Mouse (Mus musculus) heart, embryonic 10.5 days (tissue): ENCODE data around the gene Ces3b. TPM values are rescaled to one million over a fixed set of nuclear protein-coding genes. Genes with fewer than 3 reads are reported as not detected.
"Not testable (repeated sequence)": the region's sequence is repeated elsewhere in the genome, so short reads cannot be mapped to it uniquely, and the experiment has no call there.

Experiments
- DNase-seq: peaks from one replicate; pipeline ENCODE4 v3.0.0-alpha.2; 2017; ENCODE audit warnings: low spot score
- H3K27ac ChIP-seq: fragments of 300-500 bp; sonication (generic); 2 replicates; pipeline ENCODE4 v1.5.1; 2016; ENCODE audit warnings: mild to moderate bottlenecking
- H3K27me3 ChIP-seq: fragments of 300-500 bp; sonication (generic); 2 replicates; pipeline ENCODE4 v1.6.1; 2016; ENCODE audit warnings: mild to moderate bottlenecking; ENCODE audit not compliant: poor library complexity, insufficient read depth, severe bottlenecking
- H3K36me3 ChIP-seq: fragments of 300-500 bp; sonication (generic); 2 replicates; pipeline ENCODE4 v1.6.1; 2016; ENCODE audit warnings: mild to moderate bottlenecking, moderate library complexity
- H3K4me1 ChIP-seq: fragments of 300-500 bp; sonication (generic); 2 replicates; pipeline ENCODE4 v1.6.1; 2016; ENCODE audit warnings: mild to moderate bottlenecking
- H3K4me3 ChIP-seq: fragments of 300-500 bp; sonication (generic); 2 replicates; pipeline ENCODE4 v1.5.1; 2016; ENCODE audit warnings: mild to moderate bottlenecking, moderate library complexity
- H3K9me3 ChIP-seq: fragments of 300-500 bp; sonication (generic); 2 replicates; pipeline ENCODE4 v1.6.1; 2016; ENCODE audit warnings: mild to moderate bottlenecking, moderate library complexity
- WGBS: fragments of 180-500 bp; shearing (Covaris S2); methylation state at CpG from one replicate; pipeline ENCODE4 v1.1.7; 2016; 5-methylcytosine and 5-hydroxymethylcytosine counted together
- polyA plus RNA-seq: library from polyadenylated mRNA; unstranded; fragments of >200 nt; fragmentation: Nextera tagmentation; extraction: Ambion mirVana; gene quantifications from 2 replicates; pipeline ENCODE4 v1.2.1, GENCODE M21; 2016

The Ces3b gene
- polyA plus RNA-seq: 0.15 TPM in 1 of 2 replicates, not detected in the other

- 40% methylated on average over 7 of the region's 7 CpGs for WGBS
- DNase-seq: no peak
- peaks cover 6% of the 10 kb centered on the region; the same call in 1 of the 2 replicates for H3K4me1 ChIP-seq
- H3K4me3 ChIP-seq: no peak within 1 kb of the TSS
- no peaks in the 10 kb centered on the region for H3K36me3 ChIP-seq
- H3K9me3 ChIP-seq: no peaks in the 10 kb centered on the region
- no peaks in the 10 kb centered on the region for H3K27me3 ChIP-seq
- no peak within 1 kb of the TSS for H3K27ac ChIP-seq
Measured at GRCm38 (mm10) chr8:105083449-105084050, at the start of gene Ces3b. Ces3b (plus strand) TSS chr8:105083753.

DNA sequence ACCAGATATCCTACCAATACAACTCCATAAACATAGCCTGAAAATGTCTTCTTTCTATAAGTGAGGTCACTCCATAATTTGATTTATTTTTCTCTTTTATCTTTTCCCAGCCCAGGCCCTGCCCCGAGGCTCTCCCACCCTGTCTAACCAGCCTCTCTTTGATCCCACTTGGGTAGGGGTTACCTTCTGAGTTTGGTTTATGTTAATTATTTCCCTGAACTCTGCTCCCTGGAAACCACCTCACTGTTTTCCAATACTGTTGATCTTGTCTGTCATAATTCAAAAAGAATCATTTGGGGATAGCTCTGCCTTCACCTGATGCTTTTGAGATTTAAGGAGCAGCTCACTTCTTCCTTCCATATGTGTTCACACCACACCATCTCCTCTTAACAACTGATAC lies 40.0 kb upstream of the Ces3b start:
- DNase-seq: no peak
- no peaks in the 10 kb centered on the region for H3K27me3 ChIP-seq
- H3K4me3 ChIP-seq: no peak overlapping the region
- H3K4me1 ChIP-seq: no peaks in the 10 kb centered on the region
- H3K36me3 ChIP-seq: no peaks in the 10 kb centered on the region
- no peak overlapping the region for H3K27ac ChIP-seq
- H3K9me3 ChIP-seq: 0 out of 2 replicates have a peak, but pooled peaks cover 3% of the 10 kb centered on the region
- WGBS: 55% methylated on average over 1 of the region's 1 CpGs

- Histone ChIP-seq H3K4me1 (no peaks in the 10 kb centered on the region), H3K27me3 (no peaks in the 10 kb centered on the region), H3K4me3 (no peak overlapping the region), H3K27ac (no peak overlapping the region), H3K9me3 (no peaks in the 10 kb centered on the region), H3K36me3 (no peaks in the 10 kb centered on the region)
- peak; percentile 30 for DNase-seq
- 78% methylated on average over 3 of the region's 3 CpGs for WGBS
Measured at GRCm38 (mm10) chr8:105045824-105046401, 37.6 kb upstream of the Ces3b start.

DNA sequence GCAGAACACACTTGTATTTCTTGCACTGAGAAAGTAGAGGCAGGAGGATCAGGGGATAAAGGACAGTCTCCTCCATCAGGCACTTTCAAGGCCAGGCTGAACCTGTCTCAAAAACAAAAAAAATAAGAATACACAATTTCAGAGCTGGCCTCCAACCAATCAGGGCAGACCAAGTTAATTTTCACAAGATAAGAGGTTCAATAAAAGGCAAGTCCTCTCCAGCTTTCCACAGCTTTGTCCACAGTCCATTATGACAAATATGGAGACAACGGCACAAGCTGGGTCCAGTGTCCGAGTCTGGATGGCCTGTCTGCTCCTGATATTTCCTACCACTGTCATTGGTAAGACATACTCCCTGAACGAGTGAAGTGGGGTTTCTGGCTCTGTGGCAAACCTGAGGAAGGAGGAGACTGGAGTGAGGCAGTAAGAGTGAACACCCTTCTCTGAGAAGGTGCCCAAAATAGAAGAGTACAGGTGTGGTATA lies 35.1 kb upstream of the Ces3b start, which contains the start of gene Ces3a:
Ces3a (plus strand) TSS at position 231 of the 484 bp plus-strand sequence.
- no peak within 1 kb of the TSS for H3K27ac ChIP-seq
- no peak within 1 kb of the TSS for H3K4me3 ChIP-seq
- H3K9me3 ChIP-seq: no peaks in the 10 kb centered on the region
- 61% methylated on average over 3 of the region's 3 CpGs for WGBS
- no peaks in the 10 kb centered on the region for H3K4me1 ChIP-seq
- no peaks in the 10 kb centered on the region for H3K36me3 ChIP-seq
- no peaks in the 10 kb centered on the region for H3K27me3 ChIP-seq
- DNase-seq: no peak

DNA sequence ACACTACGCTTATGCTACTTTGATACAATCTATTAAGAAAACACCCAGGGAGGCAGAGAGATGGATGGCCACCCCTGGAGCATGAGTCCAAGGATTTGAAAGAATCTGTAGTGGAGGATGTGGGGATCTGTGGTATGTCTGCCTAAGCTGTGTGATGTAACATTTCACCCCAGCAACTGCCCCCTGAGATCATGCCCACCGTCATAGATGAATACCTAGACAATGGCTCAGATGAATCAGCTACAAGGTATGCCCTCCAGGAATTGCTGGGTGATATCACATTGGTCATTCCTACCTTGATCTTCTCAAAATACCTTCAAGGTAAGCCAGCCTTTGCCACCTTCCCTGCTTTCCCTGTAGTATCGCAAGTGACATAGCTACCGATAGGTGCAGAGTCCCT lies 27.3 kb upstream of the Ces3b start:
- Histone ChIP-seq H3K27ac (no peak overlapping the region), H3K4me1 (no peaks in the 10 kb centered on the region), H3K36me3 (no peaks in the 10 kb centered on the region), H3K9me3 (no peaks in the 10 kb centered on the region), H3K27me3 (no peaks in the 10 kb centered on the region), H3K4me3 (no peak overlapping the region)
- 81% methylated on average over 4 of the region's 4 CpGs for WGBS
- DNase-seq: no peak

- Histone ChIP-seq H3K9me3 (no peaks in the 10 kb centered on the region), H3K4me1 (no peaks in the 10 kb centered on the region), H3K27me3 (no peaks in the 10 kb centered on the region), H3K27ac (no peak overlapping the region), H3K36me3 (no peaks in the 10 kb centered on the region), H3K4me3 (no peak overlapping the region)
- no peak for DNase-seq
Measured at GRCm38 (mm10) chr8:105060056-105060455, 23.5 kb upstream of the Ces3b start.

GRCm38 (mm10) chr8:105066761-105067160 lies 16.8 kb upstream of the Ces3b start:
- H3K4me3 ChIP-seq: no peak overlapping the region
- DNase-seq: peak; percentile 77
- no peak overlapping the region for H3K27ac ChIP-seq
- WGBS: 0% methylated on average over 1 of the region's 1 CpGs
- H3K27me3 ChIP-seq: no peaks in the 10 kb centered on the region; the same call in 1 of the 2 replicates
- H3K36me3 ChIP-seq: no peaks in the 10 kb centered on the region
- H3K4me1 ChIP-seq: no peaks in the 10 kb centered on the region
- no peaks in the 10 kb centered on the region for H3K9me3 ChIP-seq

DNA sequence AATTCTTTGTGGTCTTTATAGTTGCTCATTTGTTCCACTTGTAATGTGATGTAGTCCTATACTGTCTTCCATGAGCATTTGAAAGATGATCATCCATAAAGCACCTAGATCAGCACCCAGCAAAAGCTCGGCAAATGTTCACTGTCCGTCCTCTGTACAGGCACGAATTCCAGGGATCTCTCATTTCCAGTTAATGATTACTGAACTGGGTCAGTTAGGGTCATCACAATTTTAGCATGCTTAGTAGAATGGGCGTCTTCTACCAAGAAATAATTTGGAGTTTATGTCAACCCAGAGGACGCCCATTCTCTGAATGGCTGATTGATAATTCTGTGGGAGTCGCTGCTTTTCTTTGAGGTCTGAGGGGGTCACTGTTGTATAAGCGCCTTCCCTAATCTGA lies 15.6 kb upstream of the Ces3b start:
- 70% methylated on average over 7 of the region's 7 CpGs for WGBS
- not testable (repeated sequence) for H3K36me3 ChIP-seq

GRCm38 (mm10) chr8:105068971-105069370 lies 14.6 kb upstream of the Ces3b start:
- Histone ChIP-seq H3K36me3 (no peaks in the 10 kb centered on the region), H3K27me3 (no peaks in the 10 kb centered on the region; the same call in 1 of the 2 replicates), H3K27ac (no peak overlapping the region), H3K9me3 (no peaks in the 10 kb centered on the region), H3K4me3 (no peak overlapping the region), H3K4me1 (no peaks in the 10 kb centered on the region)
- no peak for DNase-seq

More for the DNA sequence above, 15.6 kb upstream of the Ces3b start:
- not testable (repeated sequence) for H3K9me3 ChIP-seq, DNase-seq, H3K27ac ChIP-seq, H3K4me1 ChIP-seq, H3K4me3 ChIP-seq, H3K27me3 ChIP-seq

DNA sequence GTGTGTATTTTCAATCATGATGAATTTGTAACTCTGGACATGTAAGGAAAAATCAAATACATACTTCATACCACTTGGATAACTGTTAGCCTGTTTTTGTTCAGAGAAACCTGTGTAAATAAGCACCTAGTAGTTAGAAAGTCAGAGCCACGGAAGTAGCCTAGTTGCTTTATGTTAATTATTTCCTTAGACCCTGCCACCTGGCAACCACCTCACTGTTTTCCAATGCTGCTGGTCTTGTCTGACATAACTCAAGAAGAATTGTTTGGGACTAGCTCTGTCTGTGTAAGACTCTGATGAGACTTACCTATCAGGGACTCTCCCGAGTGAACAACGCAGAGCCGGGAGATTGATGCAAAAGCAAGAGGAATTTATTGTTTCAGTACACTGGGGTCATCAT lies 7.0 kb upstream of the Ces3b start:
- no peaks in the 10 kb centered on the region for H3K9me3 ChIP-seq
- H3K27ac ChIP-seq: no peak overlapping the region
- WGBS: 86% methylated on average over 4 of the region's 4 CpGs
- H3K4me1 ChIP-seq: no peaks in the 10 kb centered on the region
- no peaks in the 10 kb centered on the region for H3K36me3 ChIP-seq
- H3K4me3 ChIP-seq: no peak overlapping the region
- H3K27me3 ChIP-seq: no peaks in the 10 kb centered on the region
- DNase-seq: no peak

- Histone ChIP-seq H3K4me1 (no peaks in the 10 kb centered on the region), H3K27me3 (no peaks in the 10 kb centered on the region)
- WGBS: 70% methylated on average over 6 of the region's 6 CpGs
Measured at GRCm38 (mm10) chr8:105077071-105077470, 6.5 kb upstream of the Ces3b start.

GRCm38 (mm10) chr8:105078591-105078990 lies 5.0 kb upstream of the Ces3b start:
- Histone ChIP-seq H3K4me1 (peaks cover 4% of the 10 kb centered on the region; the same call in 1 of the 2 replicates), H3K36me3 (no peaks in the 10 kb centered on the region)

More at GRCm38 (mm10) chr8:105077071-105077470, 6.5 kb upstream of the Ces3b start:
- Histone ChIP-seq H3K9me3 (no peaks in the 10 kb centered on the region), H3K36me3 (no peaks in the 10 kb centered on the region), H3K27ac (no peak overlapping the region), H3K4me3 (no peak overlapping the region)
- DNase-seq: no peak

GRCm38 (mm10) chr8:105080814-105081336 lies 2.7 kb upstream of the Ces3b start:
- peaks cover 6% of the 10 kb centered on the region; the same call in 1 of the 2 replicates for H3K4me1 ChIP-seq
- 68% methylated on average over 5 of the region's 5 CpGs for WGBS
- H3K36me3 ChIP-seq: no peaks in the 10 kb centered on the region
- no peak for DNase-seq
- H3K9me3 ChIP-seq: no peaks in the 10 kb centered on the region
- H3K27me3 ChIP-seq: no peaks in the 10 kb centered on the region
- no peak overlapping the region for H3K27ac ChIP-seq
- H3K4me3 ChIP-seq: no peak overlapping the region

More at GRCm38 (mm10) chr8:105078591-105078990, 5.0 kb upstream of the Ces3b start:
- Histone ChIP-seq H3K27me3 (no peaks in the 10 kb centered on the region), H3K9me3 (no peaks in the 10 kb centered on the region), H3K27ac (no peak overlapping the region), H3K4me3 (no peak overlapping the region)
- 91% methylated on average over 5 of the region's 5 CpGs for WGBS
- no peak for DNase-seq
